Mouse (Mus musculus) thymus, postnatal 0 days (tissue): Measurements from ENCODE around the gene Ubr4. TPM values are rescaled to one million over a fixed set of nuclear protein-coding genes. Genes with fewer than 3 reads are reported as not detected.
"Not testable (repeated sequence)": the region's sequence is repeated elsewhere in the genome, so short reads cannot be mapped to it uniquely, and the experiment has no call there.

Experiments
- DNase-seq: peaks from one replicate; pipeline ENCODE4 v3.0.0-alpha.2; 2015; ENCODE audit warnings: low spot score
- polyA plus RNA-seq: library from polyadenylated mRNA; unstranded; fragments of >200 nt; fragmentation: Nextera tagmentation; extraction: Ambion mirVana; gene quantifications from 2 replicates; pipeline ENCODE4 v1.2.1, GENCODE M21; 2015

Gene Ubr4
- polyA plus RNA-seq, 1 experiment from 2014 or later = 50.7 TPM

GRCm38 (mm10) chr4:139483461-139484105, 131.2 kb downstream of the Ubr4 start:
- no peak for DNase-seq

GRCm38 (mm10) chr4:139484496-139484895, 132.1 kb downstream of the Ubr4 start:
- DNase-seq = no peak

GRCm38 (mm10) chr4:139487085-139487484, 134.7 kb downstream of the Ubr4 start:
- no peak for DNase-seq

GRCm38 (mm10) chr4:139488325-139488724, 135.9 kb downstream of the Ubr4 start:
- DNase-seq = no peak

GRCm38 (mm10) chr4:139489946-139490345, 137.5 kb downstream of the Ubr4 start:
- no peak for DNase-seq

- no peak for DNase-seq
These were observed 138.1 kb downstream of the Ubr4 start for GRCm38 (mm10) chr4:139490413-139491055.

GRCm38 (mm10) chr4:139491541-139492170, 139.2 kb downstream of the Ubr4 start:
- no peak for DNase-seq

- no peak for DNase-seq
These were observed 139.9 kb downstream of the Ubr4 start for GRCm38 (mm10) chr4:139492258-139492833.

- no peak for DNase-seq
These were observed 141.0 kb downstream of the Ubr4 start for GRCm38 (mm10) chr4:139493227-139494025.

GRCm38 (mm10) chr4:139500814-139501213, 148.4 kb downstream of the Ubr4 start:
- DNase-seq = no peak

- DNase-seq = no peak
These were observed 149.3 kb downstream of the Ubr4 start for GRCm38 (mm10) chr4:139501702-139502101.

GRCm38 (mm10) chr4:139503919-139504318, 151.5 kb downstream of the Ubr4 start:
- no peak for DNase-seq

GRCm38 (mm10) chr4:139505716-139506115, 153.3 kb downstream of the Ubr4 start:
- DNase-seq = no peak

GRCm38 (mm10) chr4:139506727-139507126, 154.3 kb downstream of the Ubr4 start:
- no peak for DNase-seq

- no peak for DNase-seq
These were observed 156.7 kb downstream of the Ubr4 start for GRCm38 (mm10) chr4:139509069-139509468.

- DNase-seq = no peak
These were observed 159.1 kb downstream of the Ubr4 start for GRCm38 (mm10) chr4:139511557-139511956.

- no peak for DNase-seq
These were observed 160.6 kb downstream of the Ubr4 start for GRCm38 (mm10) chr4:139512985-139513384.

GRCm38 (mm10) chr4:139519221-139519620, 166.8 kb downstream of the Ubr4 start:
- DNase-seq = no peak

- DNase-seq = no peak
These were observed 169.5 kb downstream of the Ubr4 start for GRCm38 (mm10) chr4:139521926-139522325.

- DNase-seq = no peak
These were observed 174.1 kb downstream of the Ubr4 start for GRCm38 (mm10) chr4:139526475-139526874.

- not testable (repeated sequence) for DNase-seq
These were observed 177.8 kb downstream of the Ubr4 start, which contains the start of gene Iffo2 for GRCm38 (mm10) chr4:139530248-139530647. Gene Iffo2 (plus strand): TSS chr4:139530548.
